Mouse (Mus musculus) adrenal gland, postnatal 25 days (tissue): ENCODE data around the gene Cfap126. TPM values are rescaled to one million over a fixed set of nuclear protein-coding genes. Genes with fewer than 3 reads are reported as not detected.

Source experiments
- microRNA-seq, 2 experiments: library from miRNA; unstranded; fragments of <30 nt; microRNA quantifications; one replicate each; pipeline ENCODE4 v1.2.0; 2021
- total RNA-seq: library from RNA; stranded (reverse); gene quantifications from 2 replicates; pipeline ENCODE4 v1.2.3, GENCODE M21; 2021

Cfap126 gene
- total RNA-seq, 1 experiment from 2014 or later, result 2.3 TPM

Small RNAs within 50 kb of the gene (microRNA-seq; reads per million reads assigned to microRNA genes)
- gene Gm27552 (0 reads per million in 2 experiments), gene Gm27844 (0 reads per million in 2 experiments), gene Mir6546 (0.69 to 1.8 reads per million in 2 experiments)

Other genes with a start within 250 kb of the Cfap126 start
- gene Atf6, start 246.1 kb upstream of the Cfap126 start, total RNA-seq, result 34.5 and 34.8 TPM in 2 replicates
- 0.55 TPM in 1 of 2 replicates, not detected in the other for gene Gm26620, start 228.9 kb upstream of the Cfap126 start, total RNA-seq
- 18.9 and 19.4 TPM in 2 replicates for gene Dusp12, start 228.4 kb upstream of the Cfap126 start, total RNA-seq
- not detected in 2 replicates for gene Fcrlb, start 201.0 kb upstream of the Cfap126 start, total RNA-seq
- 0.46 TPM in 1 of 2 replicates, not detected in the other for gene Fcrla, start 186.3 kb upstream of the Cfap126 start, total RNA-seq
- 1.5 and 2.6 TPM in 2 replicates for gene Fcgr2b, start 137.4 kb upstream of the Cfap126 start, total RNA-seq
- 0.76 and 1.6 TPM in 2 replicates for gene Fcgr4, start 95.0 kb upstream of the Cfap126 start, total RNA-seq
- gene Fcgr3, start 49.0 kb upstream of the Cfap126 start, total RNA-seq, result 5.5 and 7.4 TPM in 2 replicates
- gene Sdhc, start 36.7 kb downstream of the Cfap126 start, total RNA-seq, result 372 and 386 TPM in 2 replicates
- gene Mpz, start 36.8 kb downstream of the Cfap126 start, total RNA-seq, result 0.88 and 2.9 TPM in 2 replicates
- gene Pcp4l1, start 82.3 kb downstream of the Cfap126 start, total RNA-seq, result 36.1 and 37.7 TPM in 2 replicates
- gene Nr1i3, start 100.1 kb downstream of the Cfap126 start, total RNA-seq, result 3.0 TPM in 1 of 2 replicates, not detected in the other
- gene Tomm40l, start 108.6 kb downstream of the Cfap126 start, total RNA-seq, result 32.9 and 43.7 TPM in 2 replicates
- gene Apoa2, start 111.1 kb downstream of the Cfap126 start, total RNA-seq, result 2.1 and 105 TPM in 2 replicates
- gene Fcer1g, start 120.4 kb downstream of the Cfap126 start, total RNA-seq, result 11.1 and 13.7 TPM in 2 replicates
- 0.62 and 0.67 TPM in 2 replicates for gene Adamts4, start 136.5 kb downstream of the Cfap126 start, total RNA-seq
- gene Ndufs2, start 137.5 kb downstream of the Cfap126 start, total RNA-seq, result 565 and 662 TPM in 2 replicates
- gene B4galt3, start 156.4 kb downstream of the Cfap126 start, total RNA-seq, result 36.9 and 38.1 TPM in 2 replicates
- 41.6 and 54.7 TPM in 2 replicates for gene Ppox, start 167.3 kb downstream of the Cfap126 start, total RNA-seq
- 47.8 and 50.5 TPM in 2 replicates for gene Usp21, start 174.1 kb downstream of the Cfap126 start, total RNA-seq
- gene Ufc1, start 181.1 kb downstream of the Cfap126 start, total RNA-seq, result 132 and 151 TPM in 2 replicates
- 35.9 and 36.5 TPM in 2 replicates for gene Dedd, start 215.2 kb downstream of the Cfap126 start, total RNA-seq
- 83.2 and 86.9 TPM in 2 replicates for gene Nit1, start 231.7 kb downstream of the Cfap126 start, total RNA-seq
- 140 and 145 TPM in 2 replicates for gene Pfdn2, start 231.8 kb downstream of the Cfap126 start, total RNA-seq
- 1.4 and 4.9 TPM in 2 replicates for gene Klhdc9, start 246.9 kb downstream of the Cfap126 start, total RNA-seq